Mouse (Mus musculus) G1E-ER4 (cell line): ENCODE results near the gene Olfr149. TPM values are rescaled to one million over a fixed set of nuclear protein-coding genes. Genes with fewer than 3 reads are reported as not detected.

Experiments
- GATA1 ChIP-seq: IDR thresholded peaks from one replicate; pipeline ENCODE4 v1.8.0; 2012; ENCODE audit warnings: low read length, inconsistent platforms
- polyA plus RNA-seq: library from polyadenylated mRNA; stranded (reverse); fragments of >175 nt; gene quantifications from 2 replicates; pipeline ENCODE4 v1.2.3, GENCODE M21; 2012

Olfr149 gene
- polyA plus RNA-seq = not detected in 2 replicates

GRCm38 (mm10) chr9:39707017-39707416 lies at the start of gene Olfr149:
TSS of gene Olfr149 (minus strand) at chr9:39707117.
- TF ChIP-seq GATA1 = no peak

DNA sequence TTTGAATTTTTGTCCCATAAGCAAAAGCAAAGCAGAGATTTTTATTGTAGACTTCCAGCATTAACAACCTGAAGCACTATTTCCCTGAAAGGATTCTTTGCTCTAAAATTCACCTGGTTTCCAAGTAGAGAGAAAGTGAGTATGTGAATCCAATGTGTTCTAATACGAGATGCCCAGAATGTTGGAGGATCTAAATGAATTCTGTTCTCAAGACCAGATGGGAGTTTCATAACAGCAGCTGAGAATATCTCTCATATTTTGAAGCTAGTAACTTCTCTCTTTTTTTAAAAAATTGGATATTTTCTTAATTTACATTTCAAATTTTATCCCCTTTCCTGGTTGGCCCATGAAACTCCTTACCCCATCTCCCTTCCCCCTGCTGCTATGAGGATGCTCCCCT lies 39.5 kb upstream of the Olfr149 start:
- no peak for TF ChIP-seq GATA1

DNA sequence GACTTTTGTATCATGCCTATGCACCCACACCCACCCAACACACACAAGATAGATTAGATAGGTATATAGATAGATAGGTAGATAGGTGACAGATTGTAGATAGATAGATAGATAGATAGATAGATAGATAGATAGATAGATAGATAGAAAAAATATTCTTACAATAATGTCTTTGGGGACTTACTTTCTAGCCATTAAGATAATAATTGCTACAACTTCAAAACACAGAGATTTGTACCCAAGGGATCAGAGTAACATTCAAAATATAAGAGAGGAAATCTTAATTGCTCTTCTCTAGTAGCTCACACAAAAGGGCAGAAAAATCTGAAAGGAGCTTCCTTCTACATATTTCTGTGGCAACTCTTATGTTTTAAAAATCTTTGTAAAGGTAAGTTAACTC lies 39.0 kb upstream of the Olfr149 start, which contains the start of gene Olfr967:
TSS of gene Olfr967 (plus strand) at position 301 of the 400 bp plus-strand sequence.
- TF ChIP-seq GATA1 = no peak

DNA sequence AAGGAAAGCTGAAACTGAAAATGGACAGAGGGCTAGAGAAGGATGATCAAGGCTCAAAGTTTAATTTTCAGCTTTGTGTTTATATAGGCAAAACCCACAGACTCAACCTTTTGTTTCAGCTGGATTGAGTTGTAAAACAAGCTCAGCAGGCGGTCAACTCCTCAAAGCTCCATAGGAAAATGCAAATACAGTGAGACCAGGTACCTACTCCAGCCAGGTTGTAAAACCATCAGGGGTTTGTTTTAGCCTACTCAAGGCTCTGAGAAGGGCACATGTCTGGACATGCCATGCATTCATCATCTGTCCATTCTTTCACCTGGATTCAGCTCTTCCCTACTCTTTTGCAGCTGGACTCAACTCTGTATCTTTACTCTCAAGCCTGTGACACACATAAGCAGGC lies 33.8 kb upstream of the Olfr149 start:
- TF ChIP-seq GATA1 = no peak

- TF ChIP-seq GATA1 = no peak
Observed at GRCm38 (mm10) chr9:39730678-39731077, 23.8 kb upstream of the Olfr149 start, which contains the start of gene Olfr150. TSS of gene Olfr150 (plus strand) at chr9:39730978.

- no peak for TF ChIP-seq GATA1
Observed at GRCm38 (mm10) chr9:39711053-39711452, 4.1 kb upstream of the Olfr149 start, which contains the start of gene Olfr965. TSS of gene Olfr965 (plus strand) at chr9:39711353.

- TF ChIP-seq GATA1 = no peak
Observed at GRCm38 (mm10) chr9:39708958-39709357, 2.0 kb upstream of the Olfr149 start.

GRCm38 (mm10) chr9:39679280-39679679 lies 27.6 kb downstream of the Olfr149 start:
- no peak for TF ChIP-seq GATA1

DNA sequence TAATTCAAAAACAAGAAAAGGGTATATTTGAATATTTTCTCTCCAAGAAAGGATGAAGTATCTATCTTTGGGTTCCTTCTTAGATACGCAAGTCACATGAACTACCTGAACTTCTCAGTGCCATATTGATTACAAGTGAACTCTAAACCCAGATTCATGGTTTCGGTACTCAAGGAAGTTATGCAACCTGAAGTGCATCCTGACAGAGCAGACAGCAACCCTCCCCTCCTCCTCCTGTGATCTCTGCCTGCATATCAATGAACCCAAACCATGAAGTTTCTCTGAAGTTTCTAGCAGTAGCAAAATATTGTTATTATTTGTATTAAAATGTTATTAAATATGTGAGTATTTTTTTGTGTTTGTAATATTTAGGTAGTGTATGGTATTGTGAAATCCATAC lies 28.4 kb downstream of the Olfr149 start:
- no peak for TF ChIP-seq GATA1

DNA sequence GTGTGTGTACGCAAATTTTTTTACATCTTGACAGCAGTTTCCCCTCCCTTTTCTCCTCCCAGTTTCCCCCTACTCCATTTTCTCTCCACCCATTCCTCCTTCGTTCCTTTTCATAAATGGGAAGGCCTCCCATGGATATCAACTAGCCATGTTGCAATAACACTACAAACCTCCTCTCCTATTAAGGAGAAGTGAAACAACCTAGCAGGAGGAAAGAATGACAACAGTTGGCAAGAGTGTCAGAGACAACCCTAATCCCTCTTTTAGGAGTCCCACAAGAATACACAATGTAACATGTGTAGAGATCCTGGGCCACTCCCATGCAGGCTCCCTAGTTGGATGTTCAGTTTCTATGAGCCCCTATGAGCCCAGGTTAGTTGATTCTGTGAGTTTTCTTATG lies 32.1 kb downstream of the Olfr149 start:
- no peak for TF ChIP-seq GATA1

- no peak for TF ChIP-seq GATA1
Observed at GRCm38 (mm10) chr9:39669723-39670122, 37.2 kb downstream of the Olfr149 start.

- no peak for TF ChIP-seq GATA1
Observed at GRCm38 (mm10) chr9:39666905-39667304, 40.0 kb downstream of the Olfr149 start, which contains the start of gene Olfr963. TSS of gene Olfr963 (plus strand) at chr9:39667205.

DNA sequence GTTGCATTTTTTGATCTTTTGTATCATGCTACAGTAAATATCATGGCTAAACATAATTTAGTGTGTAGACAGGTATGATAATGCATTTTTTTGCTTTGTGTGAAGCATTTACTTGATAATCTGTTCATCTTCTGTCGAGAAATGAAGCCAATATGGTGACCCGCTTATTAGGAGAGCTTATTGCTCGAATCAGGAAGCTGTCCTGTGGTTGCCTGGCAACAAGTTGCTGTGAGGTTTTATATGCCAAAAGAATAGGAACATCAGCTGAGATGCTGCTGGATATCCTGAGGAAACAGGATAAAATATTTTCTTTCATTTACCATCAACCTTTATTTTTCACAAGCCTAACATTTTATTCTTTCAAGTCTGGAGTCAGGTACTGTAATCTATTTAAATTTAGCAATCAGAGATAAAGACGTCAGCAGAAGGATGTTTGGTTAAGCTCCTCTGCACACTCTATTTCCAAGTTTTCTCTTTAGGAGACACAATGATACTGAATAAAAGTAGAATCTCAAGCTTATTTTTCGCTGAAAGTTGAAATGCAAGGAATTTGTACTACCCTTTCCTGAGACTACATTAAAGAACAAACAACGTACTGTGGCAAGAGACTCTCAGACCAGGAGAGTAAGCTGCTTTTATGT lies 52.0 kb downstream of the Olfr149 start:
- TF ChIP-seq GATA1 = no peak

Other genes starting within 250 kb of the Olfr149 start
- not detected in 2 replicates for gene Olfr955, start 235.2 kb downstream of the Olfr149 start, polyA plus RNA-seq
- gene Olfr44, start 213.1 kb downstream of the Olfr149 start, polyA plus RNA-seq = not detected in 2 replicates
- not detected in 2 replicates for gene Olfr957, start 191.3 kb downstream of the Olfr149 start, polyA plus RNA-seq
- gene Olfr958, start 153.1 kb downstream of the Olfr149 start, polyA plus RNA-seq = not detected in 2 replicates
- not detected in 2 replicates for gene Olfr959, start 131.5 kb downstream of the Olfr149 start, polyA plus RNA-seq
- not detected in 2 replicates for gene AW551984, start 102.7 kb downstream of the Olfr149 start, polyA plus RNA-seq
- not detected in 2 replicates for gene Olfr148, start 96.5 kb downstream of the Olfr149 start, polyA plus RNA-seq
- gene Olfr960, start 85.7 kb downstream of the Olfr149 start, polyA plus RNA-seq = not detected in 2 replicates
- not detected in 2 replicates for gene Olfr961, start 62.0 kb downstream of the Olfr149 start, polyA plus RNA-seq
- gene Olfr963, start 39.9 kb downstream of the Olfr149 start, polyA plus RNA-seq = not detected in 2 replicates
- gene Olfr965, start 4.2 kb upstream of the Olfr149 start, polyA plus RNA-seq = not detected in 2 replicates
- gene Olfr150, start 23.9 kb upstream of the Olfr149 start, polyA plus RNA-seq = not detected in 2 replicates
- gene Olfr967, start 39.1 kb upstream of the Olfr149 start, polyA plus RNA-seq = not detected in 2 replicates
- not detected in 2 replicates for gene Olfr968, start 76.1 kb upstream of the Olfr149 start, polyA plus RNA-seq
- not detected in 2 replicates for gene Olfr969, start 83.8 kb upstream of the Olfr149 start, polyA plus RNA-seq
- not detected in 2 replicates for gene Olfr970, start 101.7 kb upstream of the Olfr149 start, polyA plus RNA-seq
- not detected in 2 replicates for gene Olfr971, start 129.8 kb upstream of the Olfr149 start, polyA plus RNA-seq
- gene Olfr972, start 159.3 kb upstream of the Olfr149 start, polyA plus RNA-seq = not detected in 2 replicates
- gene Olfr229, start 200.2 kb upstream of the Olfr149 start, polyA plus RNA-seq = not detected in 2 replicates
- gene Olfr974, start 230.4 kb upstream of the Olfr149 start, polyA plus RNA-seq = not detected in 2 replicates
- not detected in 2 replicates for gene Olfr975, start 244.9 kb upstream of the Olfr149 start, polyA plus RNA-seq